Mouse (Mus musculus): Measurements from ENCODE around the gene Wdr92. TPM values are rescaled to one million over a fixed set of nuclear protein-coding genes. Genes with fewer than 3 reads are reported as not detected.

Wdr92 gene
- polyA plus RNA-seq, 1 experiment from 2014 or later, result 9.9 TPM

DNA sequence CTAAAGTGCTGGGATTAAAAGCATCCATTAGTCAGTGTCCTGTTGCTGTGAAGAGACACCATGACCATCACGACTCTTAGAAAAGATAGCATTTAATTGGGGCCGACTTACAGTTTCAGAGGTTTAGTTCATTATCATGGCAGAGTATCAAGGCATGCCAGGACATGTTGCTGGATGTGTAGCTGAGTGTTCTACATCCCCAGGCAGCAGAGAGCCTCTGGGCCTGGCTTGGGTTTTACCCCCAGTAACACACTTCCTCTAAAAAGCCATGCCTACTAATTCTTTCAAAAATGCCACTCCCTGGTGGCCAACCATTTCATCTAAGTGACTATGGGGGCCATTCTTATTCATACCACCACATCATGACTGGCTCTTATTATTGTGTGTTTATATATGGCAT, 1.3 kb downstream of the Wdr92 start:
- H3K4me3 ChIP-seq (ENCODE audit: inconsistent target), result no peak overlapping the region
- H3K27ac ChIP-seq, result no peak overlapping the region
- no peaks in the 10 kb centered on the region for H3K36me3 ChIP-seq (ENCODE audit: inconsistent target)
- H3K79me2 ChIP-seq (ENCODE audit: inconsistent target), result peaks cover 100% of the 10 kb centered on the region
- 100% methylated on average over 2 of the region's 2 CpGs for WGBS (ENCODE audit: missing documents)

- Histone ChIP-seq H3K4me3 (ENCODE audit: inconsistent target) (no peak overlapping the region), H3K36me3 (ENCODE audit: inconsistent target) (no peaks in the 10 kb centered on the region)
These were observed 5.7 kb downstream of the Wdr92 start for GRCm38 (mm10) chr11:17187649-17188048.

DNA sequence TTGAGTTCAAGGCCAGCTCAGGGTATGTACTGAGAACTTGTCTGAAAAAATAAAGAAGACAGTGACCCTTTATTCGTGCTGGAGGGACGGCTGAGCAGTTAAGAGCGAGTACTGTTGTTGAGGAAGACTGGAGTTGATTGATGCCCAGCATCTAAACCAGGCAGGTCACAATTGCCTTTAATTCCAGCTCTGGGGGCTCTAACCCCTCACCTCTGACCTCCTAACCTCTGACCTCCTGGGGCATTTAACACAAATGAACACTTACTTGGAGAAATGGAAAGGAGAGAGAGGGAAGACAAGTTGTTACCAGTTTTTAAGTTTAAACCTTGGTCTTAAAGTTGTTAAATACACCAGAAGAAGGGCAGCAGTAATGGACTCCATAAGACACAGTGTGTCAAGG, 6.9 kb downstream of the Wdr92 start:
- Histone ChIP-seq H3K36me3 (ENCODE audit: inconsistent target) (no peaks in the 10 kb centered on the region; the same call in 1 of the 2 replicates), H3K79me2 (ENCODE audit: inconsistent target) (peaks cover 89% of the 10 kb centered on the region), H3K27ac (no peak overlapping the region), H3K4me3 (ENCODE audit: inconsistent target) (no peak overlapping the region)
- 100% methylated on average over 3 of the region's 3 CpGs for WGBS (ENCODE audit: missing documents)

More at GRCm38 (mm10) chr11:17187649-17188048, 5.7 kb downstream of the Wdr92 start:
- Histone ChIP-seq H3K79me2 (ENCODE audit: inconsistent target) (peaks cover 99% of the 10 kb centered on the region), H3K27ac (no peak overlapping the region)
- 97% methylated on average over 3 of the region's 3 CpGs for WGBS (ENCODE audit: missing documents)

DNA sequence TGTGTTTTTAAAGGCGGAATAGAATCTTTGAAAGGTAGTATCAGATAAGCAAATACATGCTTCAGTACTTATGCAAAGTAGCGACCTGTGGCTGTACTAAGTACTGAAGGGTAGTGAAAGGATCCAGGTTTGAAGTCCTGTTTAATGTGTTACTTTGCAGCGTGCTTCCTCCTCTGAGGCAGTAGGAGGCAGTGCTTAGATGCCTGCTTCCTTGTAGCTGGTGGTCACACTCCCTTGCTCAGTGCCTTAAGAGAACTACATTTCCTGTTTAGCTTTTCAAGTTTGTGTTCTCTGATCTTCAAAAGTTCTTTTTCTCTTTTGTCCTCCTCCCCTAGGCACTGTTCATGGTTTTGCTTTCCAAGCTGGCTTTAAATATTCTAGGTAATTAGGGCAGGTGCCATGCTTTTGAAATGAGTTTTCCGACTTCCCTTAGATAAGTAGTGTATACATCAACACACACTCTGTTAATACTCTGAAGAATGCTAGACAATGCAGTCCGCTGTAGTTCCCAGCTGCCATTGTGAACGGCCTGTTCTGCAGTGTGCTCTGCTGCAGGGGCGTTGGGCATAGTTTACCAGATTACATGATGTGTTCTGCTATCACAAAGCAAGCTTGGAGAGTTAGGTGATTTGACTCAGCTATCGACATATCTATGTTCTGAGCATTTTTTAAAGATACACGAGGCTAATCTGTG, 10.4 kb downstream of the Wdr92 start:
- WGBS (ENCODE audit: missing documents), result 88% methylated on average over 9 of the region's 9 CpGs
- peaks cover 54% of the 10 kb centered on the region for H3K79me2 ChIP-seq (ENCODE audit: inconsistent target)
- H3K27ac ChIP-seq, result no peak overlapping the region
- peaks cover 33% of the 10 kb centered on the region for H3K36me3 ChIP-seq (ENCODE audit: inconsistent target)
- H3K4me3 ChIP-seq (ENCODE audit: inconsistent target), result no peak overlapping the region

GRCm38 (mm10) chr11:17199170-17199569, 17.3 kb downstream of the Wdr92 start:
- Histone ChIP-seq H3K27ac (no peak overlapping the region), H3K4me3 (ENCODE audit: inconsistent target) (no peak overlapping the region), H3K36me3 (ENCODE audit: inconsistent target) (peaks cover 72% of the 10 kb centered on the region), H3K79me2 (ENCODE audit: inconsistent target) (no peaks in the 10 kb centered on the region)
- 79% methylated on average over 5 of the region's 5 CpGs for WGBS (ENCODE audit: missing documents)

GRCm38 (mm10) chr11:17199840-17200501, 18.1 kb downstream of the Wdr92 start:
- no peak overlapping the region for H3K4me3 ChIP-seq (ENCODE audit: inconsistent target)
- H3K27ac ChIP-seq, result no peak overlapping the region
- H3K79me2 ChIP-seq (ENCODE audit: inconsistent target), result no peaks in the 10 kb centered on the region
- peaks cover 72% of the 10 kb centered on the region for H3K36me3 ChIP-seq (ENCODE audit: inconsistent target)
- WGBS (ENCODE audit: missing documents), result 97% methylated on average over 3 of the region's 3 CpGs

DNA sequence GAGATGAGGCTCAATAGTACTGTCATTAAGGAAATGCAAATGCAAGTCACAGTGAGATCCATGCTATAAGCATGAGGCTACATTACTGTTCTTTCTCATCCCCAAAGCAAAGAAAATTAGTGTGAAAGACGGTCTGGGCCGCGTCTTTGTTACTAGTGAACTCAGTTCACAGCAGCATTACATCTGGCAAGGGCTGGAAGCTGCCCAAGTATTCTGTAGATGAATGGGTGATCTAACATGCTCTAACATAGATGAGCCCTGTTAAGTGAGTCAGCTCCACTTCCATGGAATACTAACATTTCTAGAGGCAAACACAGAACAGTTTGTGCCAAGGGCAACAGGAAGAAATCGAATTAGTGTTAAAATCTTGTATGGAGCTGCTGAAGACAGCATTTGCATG, 19.0 kb downstream of the Wdr92 start:
- 85% methylated on average over 4 of the region's 4 CpGs for WGBS (ENCODE audit: missing documents)
- no peak overlapping the region for H3K27ac ChIP-seq
- H3K4me3 ChIP-seq (ENCODE audit: inconsistent target), result no peak overlapping the region
- peaks cover 69% of the 10 kb centered on the region for H3K36me3 ChIP-seq (ENCODE audit: inconsistent target)
- H3K79me2 ChIP-seq (ENCODE audit: inconsistent target), result no peaks in the 10 kb centered on the region; the same call in 1 of the 2 replicates

GRCm38 (mm10) chr11:17202481-17202880, 20.6 kb downstream of the Wdr92 start:
- Histone ChIP-seq H3K79me2 (ENCODE audit: inconsistent target) (no peaks in the 10 kb centered on the region; the same call in 1 of the 2 replicates), H3K4me3 (ENCODE audit: inconsistent target) (no peak overlapping the region), H3K36me3 (ENCODE audit: inconsistent target) (peaks cover 57% of the 10 kb centered on the region), H3K27ac (no peak overlapping the region)
- WGBS (ENCODE audit: missing documents), result 95% methylated on average over 6 of the region's 6 CpGs

GRCm38 (mm10) chr11:17211258-17212140, 29.6 kb downstream of the Wdr92 start, which contains the start of gene Pno1:
Pno1 (minus strand) TSS chr11:17211568.
- H3K27ac ChIP-seq, result peak within 1 kb of the TSS; percentile 96
- H3K4me3 ChIP-seq (ENCODE audit: inconsistent target), result peak within 1 kb of the TSS; percentile 99
- 0 out of 2 replicates have a peak, but pooled peaks cover 6% of the 10 kb centered on the region for H3K36me3 ChIP-seq (ENCODE audit: inconsistent target)
- under 1% methylated on average over 65 of the region's 65 CpGs for WGBS (ENCODE audit: missing documents)
- peaks cover 52% of the 10 kb centered on the region for H3K79me2 ChIP-seq (ENCODE audit: inconsistent target)

DNA sequence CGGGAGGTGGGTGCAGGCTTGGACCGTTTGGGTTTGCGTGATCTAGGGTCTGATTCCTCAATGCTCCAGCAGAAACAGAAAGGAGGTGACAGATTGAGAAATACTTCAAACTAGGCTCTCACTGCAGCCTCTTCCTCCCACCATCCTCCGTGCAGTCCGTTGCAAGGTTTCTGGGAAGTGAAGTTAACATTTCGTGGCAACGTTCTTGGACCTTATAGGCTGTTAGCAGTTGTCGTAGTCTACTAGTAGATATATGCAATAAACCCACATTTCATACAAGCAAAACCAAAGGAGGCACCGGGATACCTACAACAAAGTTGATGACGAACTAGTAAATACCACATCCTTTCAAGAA, 30.2 kb downstream of the Wdr92 start:
- WGBS (ENCODE audit: missing documents), result 1% methylated on average over 10 of the region's 10 CpGs
- 0 out of 2 replicates have a peak, but pooled peaks cover 6% of the 10 kb centered on the region for H3K36me3 ChIP-seq (ENCODE audit: inconsistent target)
- H3K79me2 ChIP-seq (ENCODE audit: inconsistent target), result peaks cover 52% of the 10 kb centered on the region
- peak overlapping the region; percentile 96 for H3K27ac ChIP-seq
- peak overlapping the region; percentile 99 for H3K4me3 ChIP-seq (ENCODE audit: inconsistent target)

- Histone ChIP-seq H3K4me3 (ENCODE audit: inconsistent target) (peak overlapping the region; percentile 99; the same call in 1 of the 2 replicates), H3K36me3 (ENCODE audit: inconsistent target) (0 out of 2 replicates have a peak, but pooled peaks cover 6% of the 10 kb centered on the region), H3K79me2 (ENCODE audit: inconsistent target) (peaks cover 52% of the 10 kb centered on the region), H3K27ac (no peak overlapping the region)
- WGBS (ENCODE audit: missing documents), result 78% methylated on average over 5 of the region's 5 CpGs
These were observed 31.1 kb downstream of the Wdr92 start for GRCm38 (mm10) chr11:17212903-17213509.

DNA sequence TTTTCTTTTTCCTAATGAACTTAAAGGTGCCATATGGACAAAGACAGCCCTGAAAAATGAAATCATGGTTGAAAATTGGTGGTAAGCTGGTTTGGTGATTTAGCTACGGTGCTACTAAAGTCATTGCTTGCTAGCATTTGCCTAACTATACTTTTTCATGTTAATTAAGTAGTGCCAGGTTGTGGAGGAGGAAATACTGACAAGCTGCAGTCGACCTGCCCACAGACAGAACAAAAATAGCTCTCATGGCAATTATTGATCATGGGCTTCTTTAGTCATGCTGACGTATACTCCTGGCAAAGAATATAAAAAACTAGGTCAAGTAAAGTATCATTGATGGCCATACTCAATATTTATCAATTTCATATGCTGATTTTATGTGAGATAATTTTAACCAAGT, 33.6 kb downstream of the Wdr92 start:
- no peak overlapping the region for H3K27ac ChIP-seq
- no peaks in the 10 kb centered on the region for H3K36me3 ChIP-seq (ENCODE audit: inconsistent target)
- H3K4me3 ChIP-seq (ENCODE audit: inconsistent target), result no peak overlapping the region
- WGBS (ENCODE audit: missing documents), result 83% methylated on average over 3 of the region's 3 CpGs
- H3K79me2 ChIP-seq (ENCODE audit: inconsistent target), result peaks cover 33% of the 10 kb centered on the region

DNA sequence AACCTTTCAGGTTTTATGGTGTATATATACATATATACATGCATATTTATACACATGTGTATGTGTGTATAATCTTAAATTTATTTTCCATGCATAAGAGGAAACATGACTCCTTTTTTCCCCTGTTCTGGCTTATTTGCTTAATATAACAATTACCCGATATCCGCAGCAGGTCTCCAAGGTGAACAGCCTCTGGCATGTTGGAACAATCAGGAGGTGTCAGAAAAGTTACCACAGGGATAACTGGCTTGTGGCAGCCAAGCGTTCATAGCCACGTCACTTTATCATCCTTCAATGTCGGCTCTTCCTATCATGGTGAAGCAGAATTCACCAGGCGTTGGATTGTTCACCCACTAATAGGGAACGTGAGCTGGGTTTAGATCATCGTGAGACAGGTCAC, 39.2 kb downstream of the Wdr92 start:
- WGBS (ENCODE audit: missing documents), result 97% methylated on average over 8 of the region's 8 CpGs
- no peak overlapping the region for H3K27ac ChIP-seq
- H3K79me2 ChIP-seq (ENCODE audit: inconsistent target), result no peaks in the 10 kb centered on the region
- peaks cover 12% of the 10 kb centered on the region; the same call in 1 of the 2 replicates for H3K36me3 ChIP-seq (ENCODE audit: inconsistent target)
- no peak overlapping the region for H3K4me3 ChIP-seq (ENCODE audit: inconsistent target)

DNA sequence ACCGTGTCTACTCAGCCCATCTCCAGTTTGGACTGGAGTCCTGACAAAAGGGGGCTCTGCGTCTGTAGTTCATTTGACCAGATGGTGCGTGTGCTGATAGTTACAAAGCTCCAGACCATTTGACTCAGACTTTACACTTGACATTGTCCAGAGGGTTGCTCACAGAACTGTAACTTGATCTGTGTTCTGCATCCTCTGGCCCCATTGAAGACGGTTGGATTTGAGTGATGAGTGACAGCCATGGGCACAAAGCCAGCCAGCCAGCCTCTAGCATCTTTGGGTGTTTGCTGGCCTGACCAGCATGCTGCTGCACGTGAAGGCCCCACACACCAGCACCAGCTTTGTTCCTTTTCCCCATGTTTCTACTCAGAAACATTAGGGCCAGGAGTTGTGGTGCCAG, 50.9 kb downstream of the Wdr92 start:
- no peak overlapping the region for H3K27ac ChIP-seq
- H3K4me3 ChIP-seq (ENCODE audit: inconsistent target), result no peak overlapping the region
- H3K79me2 ChIP-seq (ENCODE audit: inconsistent target), result no peaks in the 10 kb centered on the region
- H3K36me3 ChIP-seq (ENCODE audit: inconsistent target), result peaks cover 21% of the 10 kb centered on the region; the same call in 1 of the 2 replicates
- 89% methylated on average over 5 of the region's 5 CpGs for WGBS (ENCODE audit: missing documents)

Data from macrophage (primary cell).